Mouse (Mus musculus) hindbrain, postnatal 0 days (tissue): ENCODE data around the gene Gm10697. TPM values are rescaled to one million over a fixed set of nuclear protein-coding genes. Genes with fewer than 3 reads are reported as not detected.
"Not testable (repeated sequence)": the region's sequence is repeated elsewhere in the genome, so short reads cannot be mapped to it uniquely, and the experiment has no call there.

Experiments used
- ATAC-seq: fragments of 200-750 bp; cut with Nextera tagmentation; 2 replicates; pipeline ENCODE4 v1.8.0; 2017; ENCODE audit warnings: mild to moderate bottlenecking, moderate TSS enrichment, moderate library complexity
- DNase-seq: peaks from one replicate; pipeline ENCODE4 v3.0.0-alpha.2; 2015; ENCODE audit warnings: low spot score
- H3K27ac ChIP-seq: fragments of 300-500 bp; sonication (generic); 2 replicates; pipeline ENCODE4 v1.5.1; 2014; ENCODE audit warnings: mild to moderate bottlenecking
- H3K27me3 ChIP-seq: fragments of 300-500 bp; sonication (generic); 2 replicates; pipeline ENCODE4 v1.6.1; 2014; ENCODE audit warnings: low read length, mixed read lengths; ENCODE audit not compliant: insufficient read depth
- H3K36me3 ChIP-seq: fragments of 300-500 bp; sonication (generic); 2 replicates; pipeline ENCODE4 v1.6.1; 2014; ENCODE audit warnings: low read length, mixed read lengths; ENCODE audit not compliant: insufficient read depth
- H3K4me1 ChIP-seq: fragments of 300-500 bp; sonication (generic); 2 replicates; pipeline ENCODE4 v1.6.1; 2014; ENCODE audit warnings: antibody characterized with exemption, low read length, mixed read lengths; ENCODE audit not compliant: insufficient read depth
- H3K4me2 ChIP-seq: fragments of 300-500 bp; sonication (generic); 2 replicates; pipeline ENCODE4 v1.6.1; 2014; ENCODE audit warnings: low read depth, mild to moderate bottlenecking, low read length, moderate library complexity, mixed read lengths
- H3K4me3 ChIP-seq: fragments of 300-500 bp; sonication (generic); 2 replicates; pipeline ENCODE4 v1.5.1; 2014; ENCODE audit warnings: low read length
- H3K9ac ChIP-seq: fragments of 300-500 bp; sonication (generic); replicated peaks from 2 replicates; pipeline ENCODE4 v1.6.1; 2014; ENCODE audit warnings: mild to moderate bottlenecking, low read length, moderate library complexity, mixed read lengths
- H3K9me3 ChIP-seq: fragments of 300-500 bp; sonication (generic); 2 replicates; pipeline ENCODE4 v1.6.1; 2016; ENCODE audit warnings: low read length, mixed read lengths
- WGBS: fragments of 180-500 bp; shearing (Covaris S2); extraction: QIAGEN DNeasy Blood & Tissue Kit; methylation state at CpG from one replicate; pipeline ENCODE4 v1.1.7; 2014; 5-methylcytosine and 5-hydroxymethylcytosine counted together
- polyA plus RNA-seq: library from polyadenylated mRNA; unstranded; fragments of >200 nt; fragmentation: Nextera tagmentation; extraction: Ambion mirVana; gene quantifications from 2 replicates; pipeline ENCODE4 v1.2.1, GENCODE M21; 2015
- total RNA-seq: library from RNA; depleted of rRNA; stranded (reverse); fragments of >200 nt; gene quantifications from 2 replicates; pipeline ENCODE4 v1.2.3, GENCODE M21; 2014; rRNA removed

The Gm10697 gene
- not detected in 2 replicates for total RNA-seq
- not detected in 2 replicates for polyA plus RNA-seq

- H3K9me3 ChIP-seq, H3K4me1 ChIP-seq, H3K27me3 ChIP-seq, H3K36me3 ChIP-seq, H3K4me3 ChIP-seq, H3K27ac ChIP-seq, H3K9ac ChIP-seq, ATAC-seq, DNase-seq, H3K4me2 ChIP-seq: not testable (repeated sequence)
- 67% methylated on average over 1 of the region's 3 CpGs for WGBS
These were observed at the start of gene Gm10697 for GRCm38 (mm10) chr3:94072544-94072943. Gene Gm10697 (minus strand): TSS chr3:94072644.

GRCm38 (mm10) chr3:94115071-94115470 lies 42.6 kb upstream of the Gm10697 start:
- not testable (repeated sequence) for H3K36me3 ChIP-seq, DNase-seq, H3K27me3 ChIP-seq, H3K4me3 ChIP-seq, H3K4me1 ChIP-seq, H3K4me2 ChIP-seq, H3K27ac ChIP-seq, H3K9me3 ChIP-seq, ATAC-seq, H3K9ac ChIP-seq
- 68% methylated on average over 1 of the region's 1 CpGs for WGBS

GRCm38 (mm10) chr3:94054785-94055184 lies 17.7 kb downstream of the Gm10697 start, which contains the start of gene Gm9125:
Gene Gm9125 (minus strand): TSS chr3:94054885.
- not testable (repeated sequence) for DNase-seq, ATAC-seq, H3K27ac ChIP-seq, H3K36me3 ChIP-seq, H3K4me1 ChIP-seq, H3K27me3 ChIP-seq, H3K4me3 ChIP-seq, H3K4me2 ChIP-seq, H3K9me3 ChIP-seq, H3K9ac ChIP-seq
- 82% methylated on average over 1 of the region's 3 CpGs for WGBS

- H3K36me3 ChIP-seq, H3K4me1 ChIP-seq, H3K4me3 ChIP-seq, DNase-seq, ATAC-seq, H3K27me3 ChIP-seq, H3K4me2 ChIP-seq, H3K9ac ChIP-seq, H3K9me3 ChIP-seq, H3K27ac ChIP-seq: not testable (repeated sequence)
- no CpG with 5 or more reads among the region's 5 CpGs for WGBS
These were observed 22.8 kb downstream of the Gm10697 start for GRCm38 (mm10) chr3:94049566-94050121.

- H3K9ac ChIP-seq, H3K4me3 ChIP-seq, H3K27me3 ChIP-seq, H3K4me2 ChIP-seq, ATAC-seq, H3K36me3 ChIP-seq, DNase-seq, H3K4me1 ChIP-seq, H3K27ac ChIP-seq, H3K9me3 ChIP-seq: not testable (repeated sequence)
- 84% methylated on average over 1 of the region's 1 CpGs for WGBS
These were observed 34.2 kb downstream of the Gm10697 start for GRCm38 (mm10) chr3:94038241-94038640.

- not testable (repeated sequence) for ATAC-seq
- 97% methylated on average over 13 of the region's 18 CpGs for WGBS
These were observed 38.0 kb downstream of the Gm10697 start for GRCm38 (mm10) chr3:94034400-94034799.

More at GRCm38 (mm10) chr3:94034400-94034799, 38.0 kb downstream of the Gm10697 start:
- H3K9me3 ChIP-seq, H3K4me1 ChIP-seq, H3K9ac ChIP-seq, DNase-seq, H3K36me3 ChIP-seq, H3K4me2 ChIP-seq, H3K27me3 ChIP-seq, H3K4me3 ChIP-seq, H3K27ac ChIP-seq: not testable (repeated sequence)

Other genes with a start within 250 kb of the Gm10697 start
- not detected in 2 replicates for gene Tdpoz3, start 246.6 kb downstream of the Gm10697 start, total RNA-seq
- gene Tdpoz3, start 246.6 kb downstream of the Gm10697 start, polyA plus RNA-seq, result not detected in 2 replicates
- not detected in 2 replicates for gene Gm9117, start 129.1 kb downstream of the Gm10697 start, total RNA-seq
- gene Gm9117, start 129.1 kb downstream of the Gm10697 start, polyA plus RNA-seq, result not detected in 2 replicates
- gene Tdpoz5, start 111.3 kb downstream of the Gm10697 start, total RNA-seq, result not detected in 2 replicates
- gene Tdpoz5, start 111.3 kb downstream of the Gm10697 start, polyA plus RNA-seq, result not detected in 2 replicates
- not detected in 2 replicates for gene Gm9125, start 17.8 kb downstream of the Gm10697 start, total RNA-seq
- gene Gm9125, start 17.8 kb downstream of the Gm10697 start, polyA plus RNA-seq, result not detected in 2 replicates
- gene Gm10696, start 105.5 kb upstream of the Gm10697 start, total RNA-seq, result not detected in 2 replicates
- gene Gm10696, start 105.5 kb upstream of the Gm10697 start, polyA plus RNA-seq, result not detected in 2 replicates
- gene Gm5286, start 124.1 kb upstream of the Gm10697 start, total RNA-seq, result not detected in 2 replicates
- not detected in 2 replicates for gene Gm5286, start 124.1 kb upstream of the Gm10697 start, polyA plus RNA-seq
- not detected in 2 replicates for gene Gm4778, start 191.4 kb upstream of the Gm10697 start, total RNA-seq
- gene Gm4778, start 191.4 kb upstream of the Gm10697 start, polyA plus RNA-seq, result not detected in 2 replicates
- gene Them4, start 237.4 kb upstream of the Gm10697 start, total RNA-seq, result 14.6 and 16.4 TPM in 2 replicates
- gene Them4, start 237.4 kb upstream of the Gm10697 start, polyA plus RNA-seq, result 66.7 and 66.9 TPM in 2 replicates